Mouse (Mus musculus) MEL-GATA-1-ER (cell line): ENCODE data around the gene Rtraf.

Source experiments
- DNase-seq: peaks from one replicate; pipeline ENCODE4 v3.0.0-alpha.2; 2012; ENCODE audit warnings: low read depth; ENCODE audit errors: extremely low read depth

Rtraf gene

DNA sequence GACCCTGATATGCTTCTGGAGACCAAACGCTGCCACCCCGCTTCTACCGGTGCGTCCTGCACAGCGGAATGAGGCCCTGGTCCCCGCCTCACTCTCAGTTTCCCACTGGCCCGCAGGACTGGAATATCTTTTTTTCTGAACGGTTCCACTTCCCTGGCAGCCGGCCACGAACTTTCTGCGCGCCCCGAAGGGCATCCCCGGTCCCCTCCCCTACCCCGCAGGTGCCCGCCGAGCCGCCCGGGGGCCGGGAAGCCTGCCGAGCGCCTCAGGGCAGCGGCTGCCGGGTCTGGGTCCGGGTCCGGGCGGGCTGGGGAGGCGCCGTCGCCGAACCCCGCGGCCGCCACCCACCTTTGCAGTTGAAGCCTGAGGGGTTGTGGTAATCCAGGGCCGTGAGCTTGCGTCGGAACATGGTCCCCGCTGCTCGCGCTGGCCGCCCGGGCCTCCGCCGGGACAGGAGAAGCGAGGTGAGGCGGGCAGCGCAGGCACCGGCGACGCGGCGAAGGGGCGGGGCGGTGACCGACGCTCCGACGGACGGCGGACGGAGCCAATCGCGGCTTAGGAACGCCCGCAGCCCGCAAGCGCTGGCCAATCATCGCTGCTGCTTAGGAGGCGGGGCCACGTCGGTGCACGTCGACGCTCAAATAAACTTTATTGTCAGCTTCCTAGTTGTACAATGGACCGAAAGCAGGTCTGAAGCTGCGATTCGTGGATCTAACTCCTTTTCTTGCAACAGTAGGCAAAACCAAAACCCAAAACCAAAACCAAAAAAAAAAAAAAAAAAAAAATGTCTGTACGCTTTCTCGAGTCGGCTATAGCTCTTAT lies at the start of gene Rtraf:
Gene Rtraf (minus strand): TSS at position 504 of the 822 bp plus-strand sequence.
- DNase-seq, result peak; percentile 88

DNA sequence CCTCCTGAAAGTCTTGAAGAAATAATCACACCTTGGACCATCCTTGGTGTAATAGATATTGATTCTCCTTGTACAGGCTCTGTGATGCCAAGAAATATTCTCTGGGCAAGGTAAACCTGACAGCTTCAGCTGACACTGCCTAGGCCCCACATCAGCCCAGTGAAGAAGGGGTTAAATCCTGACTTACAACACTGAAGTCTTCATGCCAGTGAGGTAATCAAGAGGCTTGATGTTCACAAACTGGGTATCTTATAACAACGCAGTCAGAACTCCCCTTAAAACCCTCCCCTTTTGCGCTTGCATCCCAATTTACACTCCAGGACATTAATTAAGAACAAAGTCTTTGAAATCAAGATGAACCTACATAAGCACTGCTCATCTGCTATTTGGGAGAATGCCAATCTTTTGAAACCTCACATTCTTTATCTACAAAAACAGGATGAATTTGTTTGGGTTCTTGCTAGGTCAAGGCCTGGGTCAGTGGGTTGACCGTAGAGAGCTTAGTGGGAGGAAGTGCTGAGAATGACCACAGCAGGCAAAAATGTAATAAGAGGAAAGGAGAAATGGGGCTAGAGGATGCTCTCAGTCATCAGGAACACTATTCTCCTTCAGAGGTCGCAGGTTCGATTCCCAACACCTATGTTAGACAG lies 43.8 kb upstream of the Rtraf start:
- DNase-seq, result no peak

DNA sequence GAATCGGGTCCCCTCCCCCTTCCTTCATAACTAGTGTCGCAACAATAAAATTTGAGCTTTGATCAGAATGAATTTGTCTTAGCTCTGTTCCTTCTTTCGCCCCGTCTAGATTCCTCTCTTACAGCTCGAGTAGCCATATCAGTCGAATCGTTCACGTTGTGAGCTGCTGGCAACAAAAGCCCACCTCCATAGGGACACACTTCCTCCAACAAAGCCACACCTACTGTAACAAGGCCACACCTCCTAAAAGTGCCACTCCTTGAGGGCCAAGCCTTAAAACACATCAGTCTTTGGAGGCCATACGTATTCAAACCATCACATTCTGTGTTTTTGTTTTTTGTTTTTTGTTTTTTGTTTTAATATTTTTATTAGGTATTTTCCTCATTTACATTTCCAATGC lies 41.5 kb upstream of the Rtraf start:
- DNase-seq, result peak; percentile 72

DNA sequence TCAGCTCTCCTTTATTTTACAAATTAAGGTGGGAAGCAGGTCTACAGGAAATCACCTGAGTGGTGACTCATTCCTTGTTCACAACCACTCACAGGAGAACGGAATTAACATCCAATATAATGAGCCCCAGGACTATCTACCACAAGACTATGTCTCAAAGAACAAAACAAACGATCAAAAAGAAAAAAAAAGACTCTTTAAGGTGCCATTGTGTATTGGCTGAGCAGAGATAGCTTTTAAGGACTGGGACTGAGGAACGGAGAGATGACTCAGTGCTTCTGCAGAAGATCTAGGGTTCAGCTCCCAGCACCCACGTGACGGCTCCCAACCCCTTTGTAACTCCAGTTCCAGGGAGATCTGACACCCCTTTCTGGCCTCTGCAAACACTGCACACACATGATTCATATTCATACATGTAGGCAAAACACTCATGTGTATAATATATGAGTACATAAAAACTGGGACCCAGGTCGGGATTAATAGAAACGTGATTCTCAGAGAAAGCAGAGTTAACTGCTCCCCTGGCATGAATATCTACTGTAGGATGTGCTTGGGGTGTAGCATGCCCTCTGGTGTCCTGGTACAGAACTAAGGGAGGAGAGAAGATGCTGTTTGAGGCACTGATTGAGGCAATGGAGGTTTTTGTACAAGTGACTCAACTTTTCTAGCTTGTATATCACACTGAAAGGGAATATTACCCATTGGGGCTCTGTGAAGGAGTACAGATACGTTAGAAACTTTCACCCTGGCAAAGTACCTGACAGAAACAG lies 37.9 kb upstream of the Rtraf start:
- no peak for DNase-seq

DNA sequence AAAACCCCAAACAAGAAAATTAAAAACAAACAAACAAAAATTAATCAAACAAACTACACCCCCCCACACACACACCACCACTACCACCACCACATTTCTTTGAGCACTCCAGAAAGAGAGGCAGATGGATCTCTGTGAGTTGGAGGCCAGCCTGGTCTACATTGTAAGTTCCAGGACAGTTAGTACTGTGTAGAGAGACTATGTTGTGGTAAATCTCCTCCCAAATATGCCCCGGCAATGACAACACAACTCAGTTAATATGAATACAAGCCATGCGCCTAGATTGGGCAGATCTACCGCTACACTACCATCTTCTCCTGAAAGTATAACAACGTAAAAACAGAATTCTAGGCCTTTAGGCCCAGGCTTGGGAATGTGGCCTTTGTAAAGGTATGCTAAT lies 36.7 kb upstream of the Rtraf start:
- no peak for DNase-seq

DNA sequence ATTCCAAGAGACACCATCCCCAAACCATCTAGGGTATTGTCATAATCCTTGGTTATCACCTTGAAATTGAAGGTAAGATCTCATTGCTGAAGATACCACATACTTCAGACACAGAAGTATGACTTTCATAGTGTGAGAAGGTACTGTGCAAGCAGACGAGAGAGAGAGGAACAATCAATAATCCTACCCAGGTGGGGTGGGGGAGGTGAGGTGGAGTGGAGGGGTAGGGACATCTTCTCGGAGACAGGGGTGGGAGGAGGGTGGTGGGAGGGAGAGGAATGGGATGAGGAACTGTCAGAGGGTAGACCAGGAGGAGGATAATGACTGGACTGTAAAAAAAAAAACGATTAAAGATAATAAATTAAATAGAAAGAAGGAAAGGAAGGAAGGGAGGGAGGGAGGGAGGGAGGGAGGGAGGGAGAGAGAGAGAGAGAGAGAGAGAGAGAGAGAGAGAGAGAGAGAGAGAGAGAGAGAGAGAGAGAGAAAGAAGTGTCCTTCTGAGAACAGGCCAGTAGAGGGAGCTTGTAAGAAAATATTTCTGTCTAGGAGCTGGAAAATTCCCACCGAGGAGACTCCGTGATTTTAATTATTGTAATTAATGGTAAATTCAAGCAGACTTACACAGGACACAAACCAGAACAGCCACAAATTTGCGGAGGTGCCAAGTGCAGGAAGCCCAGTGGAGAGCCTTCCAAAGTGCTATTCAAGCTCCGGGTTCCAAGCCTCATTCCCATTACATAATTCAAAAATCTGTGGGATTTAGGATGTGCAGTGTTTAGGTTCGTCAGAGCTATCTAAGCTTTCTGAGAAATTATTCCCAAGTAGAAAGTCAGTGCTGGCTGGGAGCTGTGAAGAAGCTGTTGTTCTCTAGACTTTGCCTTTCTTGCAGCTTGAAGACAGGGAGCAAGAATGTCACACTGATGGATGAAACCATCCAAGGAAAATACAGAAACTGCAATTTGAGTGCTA lies 35.5 kb upstream of the Rtraf start:
- DNase-seq, result no peak

DNA sequence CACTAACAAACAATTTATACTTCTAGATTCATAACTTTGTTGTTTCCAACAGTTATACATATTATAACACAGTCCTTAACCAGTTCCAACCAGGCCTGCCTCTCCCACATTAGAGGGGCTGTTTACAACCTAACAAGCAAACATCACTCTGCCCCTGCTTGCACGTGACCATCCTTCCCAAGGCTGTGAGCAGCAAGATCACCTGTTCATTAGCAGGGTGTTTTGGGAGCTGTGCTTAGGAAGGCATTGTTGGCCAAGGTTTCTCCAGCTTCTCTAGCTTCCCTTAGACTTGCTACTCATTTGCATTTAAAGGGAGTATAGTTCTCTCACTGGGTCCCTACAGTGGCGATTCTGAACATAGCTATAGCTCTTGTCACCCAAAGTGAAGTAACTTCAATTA lies 34.7 kb upstream of the Rtraf start:
- no peak for DNase-seq

DNA sequence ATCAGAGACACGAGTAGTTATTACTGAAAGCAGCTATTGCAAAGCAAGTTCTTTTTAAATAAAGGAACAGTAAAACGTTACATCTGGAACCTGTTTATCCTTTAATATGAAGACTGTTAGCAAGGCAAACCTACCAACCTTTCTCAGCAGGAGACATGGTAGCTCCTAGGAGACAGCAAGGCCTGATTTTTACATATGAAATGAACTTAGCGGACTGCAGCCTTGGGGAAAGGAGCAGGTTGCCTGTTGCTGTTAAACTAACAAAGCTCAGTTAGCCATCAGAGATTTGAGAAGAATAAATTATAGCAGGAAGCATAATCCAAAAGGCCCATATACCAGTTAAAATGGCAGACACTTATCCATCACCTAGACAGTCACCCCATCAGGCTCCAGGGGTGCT lies 29.8 kb upstream of the Rtraf start:
- DNase-seq, result no peak

DNA sequence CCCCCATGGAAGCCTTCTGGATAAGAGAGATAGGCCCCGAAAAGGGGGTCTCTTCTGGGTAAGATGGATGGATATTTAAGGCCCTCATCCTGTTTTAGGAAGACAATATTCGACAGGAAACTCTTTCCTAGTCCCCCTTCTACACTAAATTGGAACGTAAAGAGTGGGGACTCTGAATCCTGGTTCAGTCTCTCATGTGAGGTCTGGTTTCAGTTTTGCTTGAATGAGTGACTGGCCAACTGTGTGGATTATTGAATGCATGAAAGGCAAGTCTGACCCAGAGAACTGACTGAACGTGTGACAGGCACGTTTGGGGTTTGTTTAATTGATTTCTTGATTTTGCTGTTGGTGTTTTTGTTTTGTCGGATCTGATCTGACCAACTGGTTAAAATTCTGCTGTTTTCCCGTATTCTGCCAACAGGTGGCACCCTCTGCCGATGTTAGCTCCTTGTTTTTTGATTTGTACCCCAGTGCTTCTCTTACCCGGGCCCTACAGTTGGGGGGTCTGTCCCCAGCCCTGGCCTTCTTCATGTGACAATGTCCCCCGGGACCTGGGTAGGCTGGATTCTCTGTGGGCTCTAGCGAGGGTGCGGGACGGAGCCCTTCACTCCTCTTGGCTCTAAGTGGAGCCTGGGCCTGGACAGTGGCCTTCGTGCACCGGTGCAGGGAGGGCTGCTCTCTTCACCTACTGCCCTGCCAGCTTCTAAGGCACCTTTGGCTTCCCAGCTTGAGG lies 16.1 kb upstream of the Rtraf start:
- peak; percentile 29 for DNase-seq

DNA sequence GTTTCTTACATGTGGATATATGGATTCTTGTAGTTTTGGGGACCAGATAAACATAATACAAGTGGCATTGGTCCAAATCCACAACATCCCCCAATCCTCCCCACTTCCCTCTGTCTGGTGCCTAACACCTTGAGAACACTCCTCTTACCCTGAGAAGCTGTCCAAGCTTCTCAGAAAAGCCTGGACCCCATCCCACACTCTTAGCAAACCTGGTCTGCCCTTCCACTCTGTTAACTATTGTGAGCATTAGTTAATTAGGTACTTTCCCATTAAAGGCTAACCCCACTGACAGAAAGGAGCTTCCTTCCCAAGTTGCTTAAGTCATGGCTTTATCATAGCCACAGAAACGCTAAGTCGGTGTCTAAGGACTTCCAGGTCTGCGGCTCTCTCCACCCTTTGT lies 12.7 kb upstream of the Rtraf start:
- no peak for DNase-seq

DNA sequence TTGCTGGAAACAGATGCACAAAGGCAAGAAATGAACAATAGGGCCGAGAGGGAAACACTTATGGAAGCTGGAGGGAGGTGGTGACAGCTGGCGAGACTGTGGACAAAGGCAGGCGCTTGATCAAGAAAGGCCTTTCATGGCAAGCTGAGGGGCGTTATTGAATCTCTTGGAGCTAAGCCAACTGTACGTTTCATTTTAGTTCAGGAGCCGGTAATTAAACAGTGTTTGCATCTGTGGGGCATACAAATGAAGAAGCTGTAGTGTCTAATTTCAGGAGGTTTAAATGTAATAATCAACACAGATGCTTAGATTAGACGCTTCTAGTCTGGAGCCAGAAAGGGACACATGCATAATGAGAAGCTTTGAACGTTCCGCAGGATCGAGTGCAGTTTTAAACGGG lies 1.9 kb upstream of the Rtraf start:
- no peak for DNase-seq

DNA sequence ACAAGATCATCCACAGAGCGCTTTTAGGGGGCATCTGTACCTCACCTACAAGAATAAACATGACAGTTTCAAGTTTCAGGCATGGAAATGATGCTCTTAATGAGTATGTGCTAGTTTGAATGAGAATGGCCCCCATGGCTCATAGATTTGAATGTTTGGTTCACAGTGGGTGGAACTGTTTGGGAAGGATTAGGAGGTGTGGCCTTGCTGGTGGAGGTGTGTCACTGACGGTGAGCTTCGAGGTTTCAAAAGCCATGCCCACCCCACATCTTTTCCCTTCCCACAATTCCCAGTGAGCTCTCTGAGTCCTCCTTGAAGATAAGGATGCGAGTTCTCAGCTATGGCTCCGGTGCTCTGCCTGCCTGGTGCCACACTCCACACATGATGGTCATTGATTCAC lies 1.9 kb downstream of the Rtraf start:
- no peak for DNase-seq

DNA sequence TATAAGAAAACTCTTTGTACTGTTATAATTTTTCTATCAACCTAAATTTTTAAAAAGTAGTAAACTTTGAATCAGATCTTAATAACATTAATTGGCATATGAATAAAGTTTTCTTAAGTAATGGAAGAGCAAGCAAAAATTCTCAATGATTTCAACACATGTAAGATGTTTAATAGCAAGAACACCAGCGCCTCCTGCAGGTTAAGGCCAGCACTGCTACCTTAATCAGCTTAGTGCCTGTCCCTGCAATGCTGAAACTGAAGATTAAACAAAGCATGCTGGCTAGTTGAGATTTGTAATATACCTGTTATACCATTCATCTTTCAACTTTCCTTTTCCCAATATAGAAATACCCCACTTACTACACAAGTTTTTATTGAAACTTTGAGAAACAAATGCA lies 5.7 kb downstream of the Rtraf start:
- DNase-seq, result peak; percentile 54

DNA sequence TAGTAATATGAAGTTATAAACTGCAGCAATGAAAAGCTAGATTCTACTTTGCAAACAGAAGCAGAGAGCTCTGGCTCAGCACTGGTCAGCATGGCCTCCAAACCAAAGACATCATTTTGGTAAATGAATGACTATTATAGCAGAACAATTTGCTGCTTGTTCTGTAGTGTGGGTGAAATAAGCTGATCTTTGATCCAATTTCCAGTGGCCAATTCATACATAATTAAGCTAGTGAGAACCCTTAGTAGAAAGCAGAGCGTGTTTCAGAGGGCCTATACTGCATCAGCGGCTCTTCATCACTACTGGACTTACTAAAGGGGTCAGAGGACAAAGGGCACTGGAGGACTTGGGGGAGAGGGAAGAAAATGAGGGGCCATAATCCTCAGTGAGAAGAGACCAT lies 10.6 kb downstream of the Rtraf start:
- no peak for DNase-seq

DNA sequence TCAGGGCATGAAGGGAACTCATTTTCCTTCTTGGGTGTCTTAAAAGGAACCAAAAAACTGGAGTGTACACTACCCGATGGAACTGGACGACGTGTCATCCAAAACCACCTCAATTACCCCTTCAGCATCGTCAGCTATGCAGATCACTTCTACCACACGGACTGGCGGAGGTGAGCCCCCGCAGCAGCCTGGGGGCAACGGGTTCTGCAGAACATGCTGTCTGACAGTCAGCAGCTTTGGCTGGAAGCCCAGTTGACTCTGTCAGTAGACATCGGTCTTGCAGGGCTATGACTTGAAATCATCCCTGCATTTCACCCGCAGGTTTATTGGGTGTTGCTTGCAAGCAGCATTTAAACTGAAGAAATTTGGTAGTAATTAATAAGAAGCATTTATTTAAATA lies 13.7 kb downstream of the Rtraf start:
- no peak for DNase-seq

DNA sequence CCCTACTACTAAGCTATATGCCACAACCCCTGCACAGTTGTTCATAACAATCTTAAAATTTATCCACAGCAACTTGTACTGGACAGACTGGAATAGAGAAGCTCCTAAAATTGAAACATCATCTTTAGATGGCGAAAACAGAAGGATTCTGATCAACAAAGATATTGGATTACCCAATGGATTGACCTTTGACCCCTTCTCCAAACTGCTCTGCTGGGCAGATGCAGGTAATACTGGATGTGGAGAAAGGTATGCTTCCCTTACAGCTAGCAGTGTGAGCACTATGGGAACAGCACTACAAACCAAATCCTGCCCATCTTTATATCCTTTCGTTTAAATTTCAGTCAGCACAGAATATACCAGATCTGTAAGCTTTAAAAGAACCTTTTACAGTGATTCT lies 15.8 kb downstream of the Rtraf start:
- DNase-seq, result no peak

DNA sequence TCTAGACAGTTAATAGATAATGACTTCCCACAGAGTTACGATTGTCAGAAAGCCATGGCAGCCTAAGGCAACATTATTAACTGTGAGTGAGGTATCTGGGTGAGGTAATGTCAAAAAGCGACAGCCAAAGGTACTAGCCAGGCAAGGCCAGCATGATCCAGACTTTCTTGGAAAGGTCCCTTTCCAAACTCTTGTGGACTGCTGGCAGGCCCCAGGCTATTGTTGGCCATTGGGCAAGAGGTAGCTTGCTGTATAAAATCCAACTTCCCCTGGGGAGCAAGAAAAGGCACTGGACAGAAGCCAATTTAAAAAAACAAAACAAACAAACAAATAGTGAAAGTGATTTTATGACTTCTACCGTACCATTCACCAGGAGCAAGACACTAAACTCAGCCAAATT lies 16.3 kb downstream of the Rtraf start:
- no peak for DNase-seq

DNA sequence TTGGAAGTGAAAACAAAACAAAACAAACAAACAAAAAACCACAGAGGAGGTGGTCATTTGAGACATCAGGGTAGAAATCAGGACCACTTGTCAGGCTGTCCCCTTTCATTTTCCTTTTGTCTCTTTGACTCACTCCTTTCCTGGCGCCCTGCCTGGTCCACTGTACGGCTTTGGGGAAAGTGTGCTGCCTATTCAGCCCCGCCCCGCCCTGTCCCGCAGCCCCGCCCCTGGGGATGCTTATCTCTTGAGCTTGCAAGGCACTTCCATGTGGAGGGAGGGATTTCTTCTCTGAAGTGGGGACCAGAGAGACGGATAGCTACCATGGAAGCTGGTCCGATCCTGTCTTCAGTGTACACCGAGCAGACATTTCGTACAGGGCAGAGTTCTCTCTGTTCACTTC lies 20.0 kb downstream of the Rtraf start:
- no peak for DNase-seq

DNA sequence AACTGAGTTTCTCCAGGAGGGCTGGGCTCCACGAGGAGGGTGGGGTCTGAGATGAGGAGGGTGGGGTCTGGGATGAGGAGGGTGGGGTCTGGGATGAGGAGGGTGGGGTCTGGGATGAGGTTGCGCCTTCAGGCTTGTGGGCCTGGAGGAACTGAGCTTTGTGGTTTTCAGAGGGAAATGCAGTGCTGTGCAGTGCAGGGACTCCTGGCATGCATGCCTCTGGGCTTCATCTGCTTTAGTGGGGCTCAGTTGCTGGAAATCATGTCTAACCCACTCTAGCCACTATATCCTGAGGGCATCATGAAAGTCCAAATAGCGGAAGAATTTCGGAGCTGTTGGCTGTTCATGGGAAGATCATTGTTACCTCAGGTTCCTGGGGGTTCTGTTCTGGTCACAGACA lies 20.4 kb downstream of the Rtraf start:
- no peak for DNase-seq

DNA sequence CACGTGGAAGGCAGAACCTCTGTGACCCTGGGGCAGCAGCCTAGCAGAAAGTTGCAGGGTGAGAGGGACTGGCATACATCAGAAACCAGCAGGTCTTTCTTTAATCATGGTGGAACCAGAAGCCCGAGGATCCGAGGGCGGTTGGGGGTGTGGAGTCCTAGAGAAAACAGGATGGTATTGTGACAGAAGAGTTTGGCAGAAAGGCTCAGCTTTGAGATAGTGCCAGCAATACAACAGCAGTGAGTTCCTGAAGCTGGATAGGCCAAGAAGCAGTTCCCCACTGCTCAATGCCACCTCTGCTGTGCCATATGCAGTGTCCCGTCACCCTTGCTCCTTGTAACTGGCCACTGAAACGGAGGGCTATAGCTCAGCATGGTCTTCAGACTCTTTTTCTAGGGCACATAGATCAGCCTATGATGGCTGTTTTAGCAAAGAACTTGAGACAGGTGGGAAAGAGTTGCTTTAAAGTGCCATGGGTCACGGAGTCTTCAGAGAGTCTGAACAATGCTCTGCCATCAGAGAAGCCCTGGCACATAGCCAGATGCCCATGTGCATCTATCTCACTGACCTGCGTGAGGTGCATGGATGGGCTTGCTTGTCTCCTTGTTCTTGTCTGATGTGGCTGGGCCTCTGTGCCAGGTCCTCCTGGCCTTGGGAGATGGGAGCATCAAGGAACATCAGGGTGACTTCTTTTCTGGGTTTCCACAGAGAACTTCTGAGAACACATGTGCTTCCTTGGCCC lies 22.0 kb downstream of the Rtraf start:
- DNase-seq, result no peak
